In the genomic region with DNA sequence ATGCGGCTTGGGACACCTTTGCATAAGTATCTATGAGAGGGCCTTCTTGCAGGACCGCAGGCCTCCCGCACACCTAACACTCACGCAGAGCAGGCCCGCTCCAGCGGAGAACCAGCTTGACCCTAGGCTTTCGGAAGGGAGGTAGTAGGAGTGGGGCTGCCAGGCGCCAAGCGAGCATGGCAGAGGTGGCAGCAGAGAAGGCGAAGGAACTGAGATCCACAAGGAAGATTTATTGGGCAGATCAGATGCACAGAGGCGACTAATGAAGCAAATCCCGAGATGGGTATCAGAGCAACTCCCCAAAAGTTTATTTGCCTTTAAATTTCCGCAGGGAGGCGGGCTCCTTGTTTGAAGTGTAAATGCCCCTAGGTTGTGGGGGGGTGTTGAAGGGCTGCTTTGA, we compare ENCODE assay signal across 15 mouse cellular contexts. TPM values are rescaled to one million over a fixed set of nuclear protein-coding genes. Genes with fewer than 3 reads are reported as not detected.
A peak's percentile ranks its signal among the peaks of the same experiment; 100 is the strongest.
DNase-seq lines count a peak whose midpoint lies in the region; ATAC-seq lines count a peak whose summit lies in the region.
"Had no signal": no experiment of that assay in that cellular context is flagged by ENCODE, and none has a peak within 500 bp of the region (broad histone marks: within the 10 kb centered on the region; RNA-seq: fewer than 3 reads in every experiment).

No protein-coding gene starts in this region.

- no peaks in the 10 kb centered on the region for H3K9me3 ChIP-seq in midbrain, embryonic 10.5 days (replicated peaks)
- H3K9me3 ChIP-seq in midbrain, embryonic 16.5 days (replicated peaks; ENCODE audit: control insufficient read depth, low read length, poor library complexity, severe bottlenecking), result no peaks in the 10 kb centered on the region
- no peaks in the 10 kb centered on the region for H3K9me3 ChIP-seq in hindbrain, embryonic 15.5 days
- no peaks in the 10 kb centered on the region for H3K9me3 ChIP-seq in limb, embryonic 10.5 days (replicated peaks)
- H3K9me3 ChIP-seq: lung, embryonic 15.5 days had no signal

- H3K27ac ChIP-seq in midbrain, embryonic 10.5 days (replicated peaks), result no peak overlapping the region
- no peak overlapping the region for H3K27ac ChIP-seq in midbrain, embryonic 16.5 days (ENCODE audit: low read length)
- H3K27ac ChIP-seq in hindbrain, embryonic 15.5 days (replicated peaks), result peak overlapping the region; percentile 58
- H3K27ac ChIP-seq in limb, embryonic 10.5 days, result no peak overlapping the region
- H3K27ac ChIP-seq: lung, embryonic 15.5 days had no signal

- no peak overlapping the region for H3K9ac ChIP-seq in midbrain, embryonic 16.5 days (ENCODE audit: low read depth, low read length)
- 0 out of 2 replicates have a peak overlapping the region, but pooled peaks have one; percentile 24 for H3K9ac ChIP-seq in hindbrain, embryonic 15.5 days
- H3K9ac ChIP-seq: lung, embryonic 15.5 days had no signal

- WGBS in midbrain, embryonic 10.5 days, result 2% methylated on average over 14 of the region's 14 CpGs
- WGBS in midbrain, embryonic 16.5 days, result 3% methylated on average over 14 of the region's 14 CpGs
- WGBS in hindbrain, embryonic 15.5 days, result 3% methylated on average over 14 of the region's 14 CpGs
- WGBS in limb, embryonic 10.5 days, result 2% methylated on average over 14 of the region's 14 CpGs

- peaks cover 100% of the 10 kb centered on the region for H3K27me3 ChIP-seq in midbrain, embryonic 10.5 days (ENCODE audit: low read depth, poor library complexity, severe bottlenecking)
- H3K27me3 ChIP-seq in midbrain, embryonic 16.5 days (ENCODE audit: control insufficient read depth, insufficient read depth, low read depth, low read length), result peaks cover 61% of the 10 kb centered on the region
- peaks cover 70% of the 10 kb centered on the region for H3K27me3 ChIP-seq in hindbrain, embryonic 15.5 days
- H3K27me3 ChIP-seq in limb, embryonic 10.5 days (ENCODE audit: low read depth, poor library complexity, severe bottlenecking), result peaks cover 100% of the 10 kb centered on the region

- ATAC-seq in midbrain, embryonic 16.5 days, result no peak
- no peak for ATAC-seq in hindbrain, embryonic 15.5 days (ENCODE audit: low FRiP score, low read depth)
- ATAC-seq: intestine, postnatal 0 days had no signal

- DNase-seq in midbrain, embryonic 10.5 days (ENCODE audit: low spot score), result peak; percentile 50
- DNase-seq in limb, embryonic 10.5 days (ENCODE audit: low spot score), result peak; percentile 57
- no peak for DNase-seq in lung, postnatal 4 days
- DNase-seq in urinary bladder, postnatal 4 days (ENCODE audit: low spot score in 2 of 2), result no peak
- no peak for DNase-seq in right cerebral cortex, postnatal 14 days
- DNase-seq: adrenal gland, postnatal 14 days; cerebellum, adult 9-11 months; heart, postnatal 36 days; liver; thymus, postnatal 4 days had no signal

- peak overlapping the region; percentile 29; the same call in 1 of the 2 replicates for H3K4me3 ChIP-seq in midbrain, embryonic 10.5 days
- H3K4me3 ChIP-seq in midbrain, embryonic 16.5 days (ENCODE audit: low read depth, low read length), result no peak overlapping the region
- H3K4me3 ChIP-seq in hindbrain, embryonic 15.5 days, result no peak overlapping the region
- H3K4me3 ChIP-seq in limb, embryonic 10.5 days, result no peak overlapping the region
- H3K4me3 ChIP-seq: lung, embryonic 15.5 days had no signal

- no peak overlapping the region for H3K4me2 ChIP-seq in midbrain, embryonic 16.5 days (ENCODE audit: low read length)
- peak overlapping the region; percentile 46 for H3K4me2 ChIP-seq in hindbrain, embryonic 15.5 days
- H3K4me2 ChIP-seq: heart, embryonic 11.5 days; lung, embryonic 15.5 days had no signal

- H3K4me1 ChIP-seq in midbrain, embryonic 10.5 days, result peaks cover 78% of the 10 kb centered on the region
- peaks cover 7% of the 10 kb centered on the region for H3K4me1 ChIP-seq in midbrain, embryonic 16.5 days (ENCODE audit: control insufficient read depth, insufficient read depth, low read length)
- H3K4me1 ChIP-seq in hindbrain, embryonic 15.5 days (replicated peaks), result peaks cover 45% of the 10 kb centered on the region
- peaks cover 56% of the 10 kb centered on the region for H3K4me1 ChIP-seq in limb, embryonic 10.5 days

- H3K36me3 ChIP-seq in midbrain, embryonic 10.5 days, result no peaks in the 10 kb centered on the region
- H3K36me3 ChIP-seq in midbrain, embryonic 16.5 days (ENCODE audit: control insufficient read depth, insufficient read depth, low read length), result no peaks in the 10 kb centered on the region
- no peaks in the 10 kb centered on the region for H3K36me3 ChIP-seq in hindbrain, embryonic 15.5 days
- no peaks in the 10 kb centered on the region for H3K36me3 ChIP-seq in limb, embryonic 10.5 days
- H3K36me3 ChIP-seq: lung, embryonic 15.5 days had no signal

RNA-seq across cellular contexts. Expression of gene Pax2, which starts 2.5 kb away (rescaled TPM):
- 0.60 and 1.1 TPM in 2 replicates for polyA plus RNA-seq in midbrain, embryonic 10.5 days (2016; fragmentation: Nextera tagmentation; extraction: Ambion mirVana)
- 0.33 and 0.41 TPM in 2 replicates for polyA plus RNA-seq in midbrain, embryonic 16.5 days (2015; fragmentation: Nextera tagmentation; extraction: Ambion mirVana)
- 12.3 and 15.5 TPM in 2 replicates for polyA plus RNA-seq in hindbrain, embryonic 15.5 days (2015; fragmentation: Nextera tagmentation; extraction: Ambion mirVana)
- 0.05 and 0.20 TPM in 2 replicates for polyA plus RNA-seq in limb, embryonic 10.5 days (2016; fragmentation: Nextera tagmentation; extraction: Ambion mirVana)
- polyA plus RNA-seq: heart, embryonic 11.5 days; intestine, postnatal 0 days had no signal

Comparison
In these comparisons a context has a peak if more than half of its experiments do, and no peak if none do; other contexts are left out.
1. DNase-seq: peak in midbrain, embryonic 10.5 days (single experiment) and limb, embryonic 10.5 days (single experiment); none in lung, postnatal 4 days (0 of 2), urinary bladder, postnatal 4 days (0 of 2) and right cerebral cortex, postnatal 14 days (single experiment).